Mouse (Mus musculus) G1E (cell line): ENCODE results near the gene Hivep3. TPM values are rescaled to one million over a fixed set of nuclear protein-coding genes. Genes with fewer than 3 reads are reported as not detected.

ENCODE experiments used
- ATAC-seq: 2 replicates; pipeline ENCODE4 v1.8.0; 2016; ENCODE audit warnings: mild to moderate bottlenecking; ENCODE audit not compliant: insufficient number of reproducible peaks, poor library complexity, low FRiP score, severe bottlenecking; ENCODE audit errors: extremely low read depth
- DNase-seq: peaks from one replicate; pipeline ENCODE4 v3.0.0; 2012; ENCODE audit warnings: low spot score
- H3K27me3 ChIP-seq: 2 replicates; pipeline ENCODE4 v1.6.1; 2012; ENCODE audit warnings: mild to moderate bottlenecking, low read length, inconsistent platforms; ENCODE audit not compliant: insufficient read depth
- H3K36me3 ChIP-seq: replicated peaks from 2 replicates; pipeline ENCODE3; 2012; ENCODE audit warnings: mild to moderate bottlenecking, inconsistent platforms
- H3K4me1 ChIP-seq: 2 replicates; pipeline ENCODE4 v1.6.1; 2012; ENCODE audit warnings: low read depth, low read length, inconsistent platforms, mixed read lengths; ENCODE audit not compliant: insufficient read depth
- H3K4me3 ChIP-seq: 2 replicates; pipeline ENCODE4 v1.5.1; 2012; ENCODE audit warnings: low read depth, mild to moderate bottlenecking, inconsistent platforms, low read length, moderate library complexity, mixed read lengths
- H3K9me3 ChIP-seq: replicated peaks from 2 replicates; pipeline ENCODE4 v1.6.1; 2012; ENCODE audit warnings: inconsistent platforms
- CTCF ChIP-seq: IDR thresholded peaks from 2 replicates; pipeline ENCODE4 v1.5.1; 2012; ENCODE audit warnings: low read depth, low read length, inconsistent platforms, mixed read lengths
- GATA1 ChIP-seq: IDR thresholded peaks from 2 replicates; pipeline ENCODE4 v1.6.1; 2012; ENCODE audit warnings: borderline replicate concordance, low read length, inconsistent platforms, mixed read lengths
- GATA2 ChIP-seq: IDR thresholded peaks from 2 replicates; pipeline ENCODE4 v1.6.1; 2012; ENCODE audit warnings: low read depth, low read length, inconsistent platforms, borderline replicate concordance
- POLR2AphosphoS5 ChIP-seq: IDR thresholded peaks from 2 replicates; pipeline ENCODE4 v1.6.1; 2012; ENCODE audit warnings: low read depth, low read length, inconsistent platforms; ENCODE audit not compliant: insufficient replicate concordance
- TAL1 ChIP-seq: conservative IDR thresholded peaks from 2 replicates; pipeline ENCODE4 v1.6.1; 2012; ENCODE audit warnings: low read depth, low read length, inconsistent platforms, mixed read lengths
- polyA plus RNA-seq: library from polyadenylated mRNA; stranded (reverse); fragments of >175 nt; gene quantifications from 2 replicates; pipeline ENCODE4 v1.2.3, GENCODE M21; 2012
- total RNA-seq, 2 experiments: library from RNA; stranded (forward) in 1 of 2; stranded (reverse) in 1 of 2; fragments of 200-1000 nt in 1 of 2; fragments of >200 nt in 1 of 2; fragmentation: Nextera tagmentation in 1 of 2; gene quantifications; 2 replicates each; pipeline ENCODE4 v1.2.3; 2014 to 2017

Hivep3 gene
- total and polyA plus RNA-seq, 3 experiments = 0.49 TPM; not detected in 2

- H3K36me3 ChIP-seq = no peaks in the 10 kb centered on the region
- H3K27me3 ChIP-seq = no peaks in the 10 kb centered on the region
- no peaks in the 10 kb centered on the region for H3K4me1 ChIP-seq
- TF ChIP-seq POLR2AphosphoS5 = no peak
- TF ChIP-seq GATA2 = no peak
- no peak for TF ChIP-seq GATA1
- no peak for TF ChIP-seq TAL1
- TF ChIP-seq CTCF = no peak
- peaks cover 66% of the 10 kb centered on the region for H3K9me3 ChIP-seq
- H3K4me3 ChIP-seq = no peak overlapping the region
- ATAC-seq = no peak
- no peak for DNase-seq
These were observed 267.3 kb downstream of the Hivep3 start for GRCm38 (mm10) chr4:120000881-120001280.

- peaks cover 58% of the 10 kb centered on the region for H3K9me3 ChIP-seq
- no peak for TF ChIP-seq GATA2
- no peak for TF ChIP-seq POLR2AphosphoS5
- TF ChIP-seq CTCF = no peak
- no peak for TF ChIP-seq TAL1
- TF ChIP-seq GATA1 = no peak
- no peak for ATAC-seq
- no peaks in the 10 kb centered on the region for H3K27me3 ChIP-seq
- DNase-seq = no peak
- H3K4me3 ChIP-seq = no peak overlapping the region
- no peaks in the 10 kb centered on the region for H3K36me3 ChIP-seq
- H3K4me1 ChIP-seq = no peaks in the 10 kb centered on the region
These were observed 269.4 kb downstream of the Hivep3 start for GRCm38 (mm10) chr4:120003006-120003405.

GRCm38 (mm10) chr4:120006046-120006445 is 272.5 kb downstream of the Hivep3 start:
- no peak for ATAC-seq

GRCm38 (mm10) chr4:120007889-120008288 is 274.3 kb downstream of the Hivep3 start:
- Histone ChIP-seq H3K36me3 (no peaks in the 10 kb centered on the region), H3K27me3 (no peaks in the 10 kb centered on the region), H3K4me3 (no peak overlapping the region), H3K9me3 (peaks cover 78% of the 10 kb centered on the region), H3K4me1 (no peaks in the 10 kb centered on the region)
- TF ChIP-seq TAL1 = no peak
- no peak for TF ChIP-seq GATA1
- no peak for TF ChIP-seq POLR2AphosphoS5
- no peak for TF ChIP-seq CTCF
- TF ChIP-seq GATA2 = no peak
- ATAC-seq = no peak
- DNase-seq = no peak

More at GRCm38 (mm10) chr4:120006046-120006445, 272.5 kb downstream of the Hivep3 start:
- no peaks in the 10 kb centered on the region for H3K27me3 ChIP-seq
- DNase-seq = no peak
- no peaks in the 10 kb centered on the region for H3K36me3 ChIP-seq
- peaks cover 64% of the 10 kb centered on the region for H3K9me3 ChIP-seq
- TF ChIP-seq CTCF (no peak), GATA2 (no peak), POLR2AphosphoS5 (no peak), GATA1 (no peak), TAL1 (no peak)
- no peak overlapping the region for H3K4me3 ChIP-seq
- H3K4me1 ChIP-seq = no peaks in the 10 kb centered on the region

- Histone ChIP-seq H3K4me1 (no peaks in the 10 kb centered on the region), H3K36me3 (no peaks in the 10 kb centered on the region), H3K27me3 (no peaks in the 10 kb centered on the region), H3K9me3 (peaks cover 81% of the 10 kb centered on the region), H3K4me3 (no peak overlapping the region)
- TF ChIP-seq GATA2 = no peak
- DNase-seq (no peak), ATAC-seq (no peak)
These were observed 275.6 kb downstream of the Hivep3 start for GRCm38 (mm10) chr4:120009151-120009550.

- H3K4me3 ChIP-seq = no peak overlapping the region
- no peaks in the 10 kb centered on the region for H3K36me3 ChIP-seq
- TF ChIP-seq GATA1 = no peak
- TF ChIP-seq POLR2AphosphoS5 = no peak
- no peak for TF ChIP-seq GATA2
- no peak for TF ChIP-seq TAL1
- TF ChIP-seq CTCF = no peak
- no peaks in the 10 kb centered on the region for H3K27me3 ChIP-seq
- no peak for DNase-seq
- no peaks in the 10 kb centered on the region for H3K4me1 ChIP-seq
- no peak for ATAC-seq
- H3K9me3 ChIP-seq = peaks cover 92% of the 10 kb centered on the region
These were observed 278.2 kb downstream of the Hivep3 start for GRCm38 (mm10) chr4:120011788-120012187.

- DNase-seq (no peak), ATAC-seq (no peak)
- Histone ChIP-seq H3K36me3 (no peaks in the 10 kb centered on the region), H3K9me3 (peaks cover 95% of the 10 kb centered on the region), H3K27me3 (no peaks in the 10 kb centered on the region), H3K4me1 (no peaks in the 10 kb centered on the region), H3K4me3 (no peak overlapping the region)
- TF ChIP-seq TAL1 (no peak), POLR2AphosphoS5 (no peak), GATA2 (no peak), CTCF (no peak), GATA1 (no peak)
These were observed 279.3 kb downstream of the Hivep3 start for GRCm38 (mm10) chr4:120012891-120013290.
